Mouse (Mus musculus): Measurements from ENCODE around the gene Fgfr2. TPM values are rescaled to one million over a fixed set of nuclear protein-coding genes. Genes with fewer than 3 reads are reported as not detected.

Fgfr2 gene
- polyA plus RNA-seq, 1 experiment from 2014 or later: 93.6 TPM

- Histone ChIP-seq H3K27me3 (ENCODE audit: control insufficient read depth, insufficient read depth, low read length) (no peaks in the 10 kb centered on the region), H3K4me1 (replicated peaks; ENCODE audit: control insufficient read depth, insufficient read depth, low read length) (peaks cover 13% of the 10 kb centered on the region; the same call in 1 of the 2 replicates), H3K27ac (ENCODE audit: low read depth, low read length) (no peak overlapping the region), H3K36me3 (ENCODE audit: control insufficient read depth, insufficient read depth, low read length) (no peaks in the 10 kb centered on the region), H3K4me3 (ENCODE audit: low read depth, low read length) (no peak overlapping the region), H3K9ac (ENCODE audit: low read length) (no peak overlapping the region), H3K4me2 (ENCODE audit: low read depth, low read length, severe bottlenecking) (no peak overlapping the region), H3K9me3 (ENCODE audit: control insufficient read depth, low read length) (no peaks in the 10 kb centered on the region)
- 39% methylated on average over 7 of the region's 7 CpGs for WGBS
- DNase-seq (ENCODE audit: low spot score) (no peak), ATAC-seq (replicated peaks; ENCODE audit: low FRiP score) (no peak)
Observed at GRCm38 (mm10) chr7:130649257-130649656, 2473.9 kb downstream of the Fgfr2 start.

DNA sequence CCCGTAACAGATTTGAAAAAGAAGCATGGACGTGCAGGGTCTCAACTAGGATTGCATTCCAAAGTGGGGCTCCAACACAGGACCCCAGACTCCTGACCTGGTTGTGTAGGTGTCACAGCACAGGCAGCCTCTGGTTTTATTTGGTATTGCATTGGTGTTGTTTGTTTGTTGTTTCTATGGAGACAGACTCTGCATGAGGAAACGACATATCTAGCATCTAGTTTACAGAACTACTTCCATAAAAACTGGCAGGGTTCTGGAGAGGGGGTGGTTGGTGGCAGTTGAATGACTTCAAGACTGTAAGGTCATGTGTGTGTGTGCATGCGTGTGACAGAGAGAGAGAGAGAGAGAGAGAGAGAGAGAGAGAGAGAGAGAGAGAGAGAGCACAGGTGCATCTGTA, 2475.1 kb downstream of the Fgfr2 start:
- Histone ChIP-seq H3K27me3 (ENCODE audit: control insufficient read depth, insufficient read depth, low read length) (no peaks in the 10 kb centered on the region), H3K4me3 (ENCODE audit: low read depth, low read length) (no peak overlapping the region), H3K36me3 (ENCODE audit: control insufficient read depth, insufficient read depth, low read length) (no peaks in the 10 kb centered on the region), H3K9ac (ENCODE audit: low read length) (no peak overlapping the region), H3K4me1 (replicated peaks; ENCODE audit: control insufficient read depth, insufficient read depth, low read length) (peaks cover 13% of the 10 kb centered on the region; the same call in 1 of the 2 replicates), H3K27ac (ENCODE audit: low read depth, low read length) (no peak overlapping the region), H3K9me3 (ENCODE audit: control insufficient read depth, low read length) (no peaks in the 10 kb centered on the region), H3K4me2 (ENCODE audit: low read depth, low read length, severe bottlenecking) (no peak overlapping the region)
- 87% methylated on average over 4 of the region's 4 CpGs for WGBS
- ATAC-seq (replicated peaks; ENCODE audit: low FRiP score) (no peak), DNase-seq (ENCODE audit: low spot score) (no peak)

- DNase-seq (ENCODE audit: low spot score): peak; percentile 84
- under 1% methylated on average over 18 of the region's 18 CpGs for WGBS
- no peaks in the 10 kb centered on the region for H3K9me3 ChIP-seq (ENCODE audit: control insufficient read depth, low read length)
- H3K4me3 ChIP-seq (ENCODE audit: low read depth, low read length): peak overlapping the region; percentile 56
- H3K9ac ChIP-seq (ENCODE audit: low read length): peak overlapping the region; percentile 86
- H3K4me1 ChIP-seq (replicated peaks; ENCODE audit: control insufficient read depth, insufficient read depth, low read length): peaks cover 9% of the 10 kb centered on the region; the same call in 1 of the 2 replicates
- H3K4me2 ChIP-seq (ENCODE audit: low read depth, low read length, severe bottlenecking): peak overlapping the region; percentile 93
- H3K27me3 ChIP-seq (ENCODE audit: control insufficient read depth, insufficient read depth, low read length): no peaks in the 10 kb centered on the region
- ATAC-seq (replicated peaks; ENCODE audit: low FRiP score): peak; percentile 83
- no peaks in the 10 kb centered on the region for H3K36me3 ChIP-seq (ENCODE audit: control insufficient read depth, insufficient read depth, low read length)
- H3K27ac ChIP-seq (ENCODE audit: low read depth, low read length): peak overlapping the region; percentile 70
Observed at GRCm38 (mm10) chr7:130646762-130647139, 2476.4 kb downstream of the Fgfr2 start.

DNA sequence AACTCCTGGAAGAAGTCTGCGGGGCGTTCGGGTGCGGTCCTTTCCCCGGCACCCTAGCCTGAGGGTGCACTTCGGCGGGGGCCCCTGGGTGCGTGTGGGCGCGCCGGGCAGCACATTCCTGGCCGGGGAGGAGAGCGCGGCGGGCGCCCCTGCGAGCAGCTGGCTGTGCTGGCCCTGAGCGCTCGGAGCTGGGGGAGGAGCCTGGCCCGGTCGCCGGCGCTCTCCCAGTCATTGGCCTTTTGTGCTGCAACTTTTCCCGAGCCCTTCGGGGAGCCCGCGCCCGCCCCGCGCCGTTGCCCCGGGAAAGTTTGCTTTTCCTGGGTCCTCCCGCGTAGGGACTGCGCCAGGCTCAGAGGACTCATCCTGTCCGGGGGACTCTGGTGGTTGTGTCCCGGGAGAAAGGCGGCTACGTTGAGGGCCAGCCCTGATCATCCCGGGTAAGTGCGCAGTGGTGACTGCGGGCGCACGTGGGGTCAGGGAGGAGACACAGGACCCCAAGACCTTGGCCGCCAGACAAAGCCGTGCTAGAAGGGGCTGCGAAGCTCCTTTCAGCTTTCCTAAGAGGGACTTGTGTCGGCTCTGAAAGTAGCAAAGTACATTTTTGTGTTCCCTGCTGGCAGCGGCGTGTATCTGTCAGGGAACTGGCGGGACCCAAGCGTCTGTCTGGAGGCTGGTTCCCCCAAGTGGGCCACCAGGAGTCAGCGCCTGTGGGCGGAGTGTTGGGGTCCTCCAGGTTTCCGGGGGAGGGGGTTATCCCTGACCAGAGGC, 2477.0 kb downstream of the Fgfr2 start:
- DNase-seq (ENCODE audit: low spot score) (peak; percentile 89), ATAC-seq (replicated peaks; ENCODE audit: low FRiP score) (peak; percentile 86)
- H3K9me3 ChIP-seq (ENCODE audit: control insufficient read depth, low read length): no peaks in the 10 kb centered on the region
- peak overlapping the region; percentile 93 for H3K4me2 ChIP-seq (ENCODE audit: low read depth, low read length, severe bottlenecking)
- 1% methylated on average over 55 of the region's 55 CpGs for WGBS
- peak overlapping the region; percentile 70 for H3K27ac ChIP-seq (ENCODE audit: low read depth, low read length)
- peak overlapping the region; percentile 86 for H3K9ac ChIP-seq (ENCODE audit: low read length)
- H3K4me1 ChIP-seq (replicated peaks; ENCODE audit: control insufficient read depth, insufficient read depth, low read length): peaks cover 9% of the 10 kb centered on the region; the same call in 1 of the 2 replicates
- peak overlapping the region; percentile 56 for H3K4me3 ChIP-seq (ENCODE audit: low read depth, low read length)
- H3K36me3 ChIP-seq (ENCODE audit: control insufficient read depth, insufficient read depth, low read length): no peaks in the 10 kb centered on the region
- H3K27me3 ChIP-seq (ENCODE audit: control insufficient read depth, insufficient read depth, low read length): no peaks in the 10 kb centered on the region

DNA sequence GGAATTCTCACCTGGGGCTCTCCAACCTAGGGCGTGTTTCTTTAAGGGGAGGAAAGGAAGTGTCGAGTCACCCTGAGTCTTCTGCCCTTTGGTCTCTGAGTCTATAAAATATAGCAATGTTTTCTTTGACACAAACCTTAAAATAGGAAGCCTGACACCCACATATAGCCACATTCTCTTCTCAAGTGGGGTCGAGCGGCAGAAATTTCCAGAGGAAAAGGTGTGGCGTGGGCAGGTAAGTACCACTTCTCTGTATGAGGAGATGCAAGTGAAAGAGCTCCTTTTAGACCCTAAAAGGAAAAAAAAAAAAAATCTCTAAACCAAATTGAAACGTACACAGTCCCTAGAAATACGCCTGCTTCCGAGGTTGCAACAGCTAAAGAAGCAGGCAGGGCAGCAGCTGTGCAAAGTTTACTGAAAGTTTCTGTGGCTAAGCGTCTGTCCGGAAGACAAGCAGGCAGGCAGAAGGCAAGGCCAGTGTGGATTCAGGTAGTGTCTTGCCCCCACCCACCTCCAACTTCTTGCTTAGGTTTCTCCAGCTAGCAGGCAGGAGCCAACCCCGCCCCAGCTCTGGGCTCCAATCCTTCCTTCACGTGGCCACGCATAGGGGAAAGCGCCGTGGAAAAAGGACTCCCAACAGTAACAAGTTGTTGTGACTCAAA, 2477.7 kb downstream of the Fgfr2 start:
- Histone ChIP-seq H3K4me3 (ENCODE audit: low read depth, low read length) (peak overlapping the region; percentile 56), H3K9ac (ENCODE audit: low read length) (peak overlapping the region; percentile 86), H3K4me2 (ENCODE audit: low read depth, low read length, severe bottlenecking) (peak overlapping the region; percentile 93), H3K36me3 (ENCODE audit: control insufficient read depth, insufficient read depth, low read length) (no peaks in the 10 kb centered on the region), H3K27me3 (ENCODE audit: control insufficient read depth, insufficient read depth, low read length) (no peaks in the 10 kb centered on the region), H3K9me3 (ENCODE audit: control insufficient read depth, low read length) (no peaks in the 10 kb centered on the region), H3K27ac (ENCODE audit: low read depth, low read length) (peak overlapping the region; percentile 70; the same call in 1 of the 2 replicates), H3K4me1 (replicated peaks; ENCODE audit: control insufficient read depth, insufficient read depth, low read length) (peaks cover 9% of the 10 kb centered on the region; the same call in 1 of the 2 replicates)
- DNase-seq (ENCODE audit: low spot score) (no peak), ATAC-seq (replicated peaks; ENCODE audit: low FRiP score) (peak; percentile 31)
- WGBS: 18% methylated on average over 15 of the region's 15 CpGs

DNA sequence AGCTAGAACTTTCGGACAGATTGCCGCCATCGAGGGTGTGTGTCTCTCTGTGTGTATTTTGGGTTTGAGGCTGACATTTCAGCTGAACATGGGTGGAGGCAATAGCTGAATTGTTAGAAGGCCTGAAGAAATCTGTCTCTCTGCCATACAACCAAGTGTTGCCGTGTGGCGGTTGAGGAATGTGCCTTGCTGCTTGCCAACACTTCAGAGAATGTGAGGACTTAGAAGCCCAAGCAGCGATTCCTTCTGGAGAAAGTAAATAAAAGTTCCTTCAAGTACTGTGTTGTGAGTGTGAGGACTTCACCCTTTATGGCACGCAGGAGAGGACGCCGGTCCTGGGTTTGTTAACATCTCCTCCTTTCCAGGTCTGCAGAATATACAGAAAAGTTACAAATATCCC, 2482.5 kb downstream of the Fgfr2 start:
- DNase-seq (ENCODE audit: low spot score) (no peak), ATAC-seq (replicated peaks; ENCODE audit: low FRiP score) (no peak)
- 94% methylated on average over 9 of the region's 9 CpGs for WGBS
- Histone ChIP-seq H3K4me3 (ENCODE audit: low read depth, low read length) (no peak overlapping the region), H3K36me3 (ENCODE audit: control insufficient read depth, insufficient read depth, low read length) (no peaks in the 10 kb centered on the region), H3K9ac (ENCODE audit: low read length) (no peak overlapping the region), H3K4me2 (ENCODE audit: low read depth, low read length, severe bottlenecking) (no peak overlapping the region), H3K4me1 (replicated peaks; ENCODE audit: control insufficient read depth, insufficient read depth, low read length) (0 out of 2 replicates have a peak, but pooled peaks cover 2% of the 10 kb centered on the region), H3K27ac (ENCODE audit: low read depth, low read length) (no peak overlapping the region), H3K9me3 (ENCODE audit: control insufficient read depth, low read length) (no peaks in the 10 kb centered on the region), H3K27me3 (ENCODE audit: control insufficient read depth, insufficient read depth, low read length) (no peaks in the 10 kb centered on the region)

DNA sequence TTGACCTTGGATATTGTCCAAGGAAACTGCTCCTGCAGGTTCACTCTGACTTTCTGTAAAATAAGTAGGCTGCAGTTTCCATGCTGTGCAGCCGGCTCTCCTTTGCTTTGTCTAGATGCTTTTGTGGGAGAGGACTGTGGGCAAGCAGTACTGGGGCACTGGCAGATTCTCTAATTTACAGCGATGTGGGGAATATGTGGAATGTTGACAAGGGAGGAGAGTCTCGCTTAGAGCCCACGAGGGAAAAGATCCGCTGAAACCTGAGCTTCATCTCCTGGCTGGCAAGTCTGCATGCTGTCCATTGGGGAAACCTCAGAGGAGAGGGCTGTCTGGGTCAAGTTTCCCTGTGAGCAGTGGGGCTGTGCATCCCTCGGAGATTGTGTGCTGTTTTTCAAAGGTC, 2485.3 kb downstream of the Fgfr2 start:
- Histone ChIP-seq H3K9me3 (ENCODE audit: control insufficient read depth, low read length) (no peaks in the 10 kb centered on the region), H3K36me3 (ENCODE audit: control insufficient read depth, insufficient read depth, low read length) (no peaks in the 10 kb centered on the region), H3K4me1 (replicated peaks; ENCODE audit: control insufficient read depth, insufficient read depth, low read length) (no peaks in the 10 kb centered on the region), H3K27me3 (ENCODE audit: control insufficient read depth, insufficient read depth, low read length) (no peaks in the 10 kb centered on the region), H3K4me3 (ENCODE audit: low read depth, low read length) (no peak overlapping the region), H3K9ac (ENCODE audit: low read length) (no peak overlapping the region), H3K27ac (ENCODE audit: low read depth, low read length) (no peak overlapping the region), H3K4me2 (ENCODE audit: low read depth, low read length, severe bottlenecking) (no peak overlapping the region)
- no peak for DNase-seq (ENCODE audit: low spot score)
- 48% methylated on average over 6 of the region's 6 CpGs for WGBS
- ATAC-seq (replicated peaks; ENCODE audit: low FRiP score): no peak

- Histone ChIP-seq H3K9ac (ENCODE audit: low read length) (no peak overlapping the region), H3K4me2 (ENCODE audit: low read depth, low read length, severe bottlenecking) (no peak overlapping the region), H3K27ac (ENCODE audit: low read depth, low read length) (no peak overlapping the region), H3K36me3 (ENCODE audit: control insufficient read depth, insufficient read depth, low read length) (no peaks in the 10 kb centered on the region), H3K27me3 (ENCODE audit: control insufficient read depth, insufficient read depth, low read length) (no peaks in the 10 kb centered on the region), H3K9me3 (ENCODE audit: control insufficient read depth, low read length) (no peaks in the 10 kb centered on the region), H3K4me3 (ENCODE audit: low read depth, low read length) (no peak overlapping the region), H3K4me1 (replicated peaks; ENCODE audit: control insufficient read depth, insufficient read depth, low read length) (no peaks in the 10 kb centered on the region)
- no peak for DNase-seq (ENCODE audit: low spot score)
- 79% methylated on average over 4 of the region's 4 CpGs for WGBS
- ATAC-seq (replicated peaks; ENCODE audit: low FRiP score): no peak
Observed at GRCm38 (mm10) chr7:130636902-130637301, 2486.2 kb downstream of the Fgfr2 start.
